Mouse (Mus musculus): ENCODE measurements around the gene Aldh18a1. TPM values are rescaled to one million over a fixed set of nuclear protein-coding genes. Genes with fewer than 3 reads are reported as not detected.

Aldh18a1 gene
- total RNA-seq, 1 experiment = 44.4 TPM

GRCm38 (mm10) chr19:40589530-40589880 lies 1.2 kb upstream of the Aldh18a1 start:
- Histone ChIP-seq H3K9me3 (ENCODE audit: control insufficient read depth, insufficient read depth, low read depth, low read length) (no peaks in the 10 kb centered on the region), H3K4me1 (ENCODE audit: control insufficient read depth in 2 of 2, insufficient read depth in 2 of 2, low read length in 2 of 2, poor library complexity in 1 of 2) (peaks cover 2% of the 10 kb centered on the region in 2 experiments; a peak in 1 of 4 replicates), H3K4me3 (ENCODE audit: insufficient read depth in 1 of 2, low read depth in 1 of 2, low read length in 2 of 2, poor library complexity in 1 of 2, severe bottlenecking in 1 of 2) (peak overlapping the region; percentile 56 to 67), H3K9ac (ENCODE audit: insufficient read depth, low read depth, low read length, poor library complexity, severe bottlenecking) (peak overlapping the region; percentile 69; the same call in 1 of the 2 replicates), H3K36me3 (ENCODE audit: control insufficient read depth, insufficient read depth, low read length, poor library complexity, severe bottlenecking) (no peaks in the 10 kb centered on the region; the same call in 1 of the 2 replicates), H3K27ac (ENCODE audit: insufficient read depth, low read depth, low read length, poor library complexity, severe bottlenecking) (no peak overlapping the region)
- DNase-seq (ENCODE audit: low read depth, low spot score) = no peak
- in situ Hi-C loops (cut with MboI; ENCODE audit: low sequenced_read_pairs in 2 of 2, unreplicated experiment in 2 of 2) = no loop called here
- TF ChIP-seq ZC3H11A (IDR thresholded peaks at IDR 0.05; ENCODE audit: borderline replicate concordance, low read depth, low read length) (no peak), MAFK (IDR thresholded peaks at IDR 0.05; ENCODE audit: insufficient read depth, low read depth, low read length) (no peak), HCFC1 (IDR thresholded peaks at IDR 0.05; ENCODE audit: borderline replicate concordance, insufficient read depth, low read length) (no peak), CHD2 (IDR thresholded peaks at IDR 0.05; ENCODE audit: low read depth, low read length) (no peak), ZNF384 (IDR thresholded peaks at IDR 0.05; ENCODE audit: low read depth, low read length) (no peak)

- Histone ChIP-seq H3K4me3 (ENCODE audit: insufficient read depth in 1 of 2, low read depth in 1 of 2, low read length in 2 of 2, poor library complexity in 1 of 2, severe bottlenecking in 1 of 2) (peak overlapping the region; percentile 67 to 92), H3K9ac (ENCODE audit: insufficient read depth, low read depth, low read length, poor library complexity, severe bottlenecking) (peak overlapping the region; percentile 69; the same call in 1 of the 2 replicates), H3K36me3 (ENCODE audit: control insufficient read depth, insufficient read depth, low read length, poor library complexity, severe bottlenecking) (no peaks in the 10 kb centered on the region; the same call in 1 of the 2 replicates), H3K4me1 (ENCODE audit: control insufficient read depth in 2 of 2, insufficient read depth in 2 of 2, low read length in 2 of 2, poor library complexity in 1 of 2) (peaks cover 2% of the 10 kb centered on the region in 2 experiments; a peak in 1 of 4 replicates), H3K27ac (ENCODE audit: insufficient read depth, low read depth, low read length, poor library complexity, severe bottlenecking) (no peak overlapping the region), H3K9me3 (ENCODE audit: control insufficient read depth, insufficient read depth, low read depth, low read length) (no peaks in the 10 kb centered on the region)
- DNase-seq (ENCODE audit: low read depth, low spot score) = peak; percentile 92
- 0 out of 2 replicates have a peak, but pooled peaks have one; percentile 11 for TF ChIP-seq MAFK (IDR thresholded peaks at IDR 0.05; ENCODE audit: insufficient read depth, low read depth, low read length)
- TF ChIP-seq HCFC1 (IDR thresholded peaks at IDR 0.05; ENCODE audit: borderline replicate concordance, insufficient read depth, low read length) = no peak
- no peak for TF ChIP-seq CHD2 (IDR thresholded peaks at IDR 0.05; ENCODE audit: low read depth, low read length)
- in situ Hi-C loops (cut with MboI; ENCODE audit: low sequenced_read_pairs in 2 of 2, unreplicated experiment in 2 of 2) = no loop called here
Observed at GRCm38 (mm10) chr19:40588847-40589529, 725 bp upstream of the Aldh18a1 start.

GRCm38 (mm10) chr19:40587491-40588292 lies 571 bp downstream of the Aldh18a1 start:
- H3K4me3 ChIP-seq (ENCODE audit: insufficient read depth in 1 of 2, low read depth in 1 of 2, low read length in 2 of 2, poor library complexity in 1 of 2, severe bottlenecking in 1 of 2) = peak overlapping the region; percentile 52 to 92
- peaks cover 2% of the 10 kb centered on the region in 2 experiments; a peak in 1 of 4 replicates for H3K4me1 ChIP-seq (ENCODE audit: control insufficient read depth in 2 of 2, insufficient read depth in 2 of 2, low read length in 2 of 2, poor library complexity in 1 of 2)
- peak overlapping the region; percentile 81 for H3K9ac ChIP-seq (ENCODE audit: insufficient read depth, low read depth, low read length, poor library complexity, severe bottlenecking)
- H3K9me3 ChIP-seq (ENCODE audit: control insufficient read depth, insufficient read depth, low read depth, low read length) = no peaks in the 10 kb centered on the region
- H3K36me3 ChIP-seq (ENCODE audit: control insufficient read depth, insufficient read depth, low read length, poor library complexity, severe bottlenecking) = no peaks in the 10 kb centered on the region; the same call in 1 of the 2 replicates
- in situ Hi-C loops (cut with MboI; ENCODE audit: low sequenced_read_pairs in 2 of 2, unreplicated experiment in 2 of 2) = no loop called here
- no peak overlapping the region for H3K27ac ChIP-seq (ENCODE audit: insufficient read depth, low read depth, low read length, poor library complexity, severe bottlenecking)
- no peak for TF ChIP-seq ZNF384 (IDR thresholded peaks at IDR 0.05; ENCODE audit: low read depth, low read length)
- no peak for TF ChIP-seq MAFK (IDR thresholded peaks at IDR 0.05; ENCODE audit: insufficient read depth, low read depth, low read length)
- no peak for TF ChIP-seq ZC3H11A (IDR thresholded peaks at IDR 0.05; ENCODE audit: borderline replicate concordance, low read depth, low read length)
- TF ChIP-seq CHD2 (IDR thresholded peaks at IDR 0.05; ENCODE audit: low read depth, low read length) = no peak
- TF ChIP-seq HCFC1 (IDR thresholded peaks at IDR 0.05; ENCODE audit: borderline replicate concordance, insufficient read depth, low read length) = no peak
- no peak for DNase-seq (ENCODE audit: low read depth, low spot score)

- H3K27ac ChIP-seq (ENCODE audit: insufficient read depth, low read depth, low read length, poor library complexity, severe bottlenecking) = no peak overlapping the region
- no peak overlapping the region for H3K4me3 ChIP-seq (ENCODE audit: insufficient read depth in 1 of 2, low read depth in 1 of 2, low read length in 2 of 2, poor library complexity in 1 of 2, severe bottlenecking in 1 of 2)
- peaks cover 2% of the 10 kb centered on the region in 2 experiments; a peak in 1 of 4 replicates for H3K4me1 ChIP-seq (ENCODE audit: control insufficient read depth in 2 of 2, insufficient read depth in 2 of 2, low read length in 2 of 2, poor library complexity in 1 of 2)
- no peaks in the 10 kb centered on the region; the same call in 1 of the 2 replicates for H3K36me3 ChIP-seq (ENCODE audit: control insufficient read depth, insufficient read depth, low read length, poor library complexity, severe bottlenecking)
- H3K9me3 ChIP-seq (ENCODE audit: control insufficient read depth, insufficient read depth, low read depth, low read length) = no peaks in the 10 kb centered on the region
- in situ Hi-C loops (cut with MboI; ENCODE audit: low sequenced_read_pairs in 2 of 2, unreplicated experiment in 2 of 2) = no loop called here
- no peak overlapping the region for H3K9ac ChIP-seq (ENCODE audit: insufficient read depth, low read depth, low read length, poor library complexity, severe bottlenecking)
- no peak for TF ChIP-seq ZNF384 (IDR thresholded peaks at IDR 0.05; ENCODE audit: low read depth, low read length)
- TF ChIP-seq ZC3H11A (IDR thresholded peaks at IDR 0.05; ENCODE audit: borderline replicate concordance, low read depth, low read length) = no peak
- TF ChIP-seq CHD2 (IDR thresholded peaks at IDR 0.05; ENCODE audit: low read depth, low read length) = no peak
- TF ChIP-seq HCFC1 (IDR thresholded peaks at IDR 0.05; ENCODE audit: borderline replicate concordance, insufficient read depth, low read length) = no peak
- TF ChIP-seq MAFK (IDR thresholded peaks at IDR 0.05; ENCODE audit: insufficient read depth, low read depth, low read length) = no peak
- no peak for DNase-seq (ENCODE audit: low read depth, low spot score)
Observed at GRCm38 (mm10) chr19:40586908-40587307, 1.4 kb downstream of the Aldh18a1 start.

Data from ES-E14 (cell line).